Mouse (Mus musculus) layer of hippocampus, adult 2 months (tissue): ENCODE results near the gene Diaph2. TPM values are rescaled to one million over a fixed set of nuclear protein-coding genes. Genes with fewer than 3 reads are reported as not detected.
"Not testable (repeated sequence)": the region's sequence is repeated elsewhere in the genome, so short reads cannot be mapped to it uniquely, and the experiment has no call there.

Experiments used
- DNase-seq, 2 experiments: peaks; one replicate each; pipeline ENCODE4 v3.0.0; 2022; ENCODE audit warnings: low spot score in 2 of 2
- H3K27ac ChIP-seq: fragments of 200-600 bp; 2 replicates; pipeline ENCODE4 v1.8.1; 2022
- H3K4me3 ChIP-seq: fragments of 200-600 bp; 2 replicates; pipeline ENCODE4 v1.8.1; 2022; ENCODE audit warnings: mild to moderate bottlenecking
- CTCF ChIP-seq: fragments of 200-600 bp; conservative IDR thresholded peaks from 2 replicates; pipeline ENCODE4 v1.8.1; 2022; ENCODE audit warnings: antibody characterized with exemption, mild to moderate bottlenecking, moderate library complexity
- total RNA-seq, 2 experiments: library from RNA; stranded (reverse); gene quantifications; 2 replicates each; pipeline ENCODE4 v1.2.3; 2021

The Diaph2 gene
- total RNA-seq, 2 experiments from 2014 or later: 25.8 to 30.5 TPM

- Histone ChIP-seq H3K4me3 (no peak overlapping the region), H3K27ac (peak overlapping the region; percentile 55; the same call in 1 of the 2 replicates)
- DNase-seq: peak; percentile 30 to 63
- no peak for TF ChIP-seq CTCF
Observed at GRCm38 (mm10) chrX:129765378-129765777, 15.8 kb downstream of the Diaph2 start.

GRCm38 (mm10) chrX:129766811-129767210 is 17.3 kb downstream of the Diaph2 start:
- no peak for DNase-seq
- no peak overlapping the region for H3K4me3 ChIP-seq
- H3K27ac ChIP-seq: no peak overlapping the region
- no peak for TF ChIP-seq CTCF

- no peak for DNase-seq
Observed at GRCm38 (mm10) chrX:129770625-129771024, 21.1 kb downstream of the Diaph2 start.

GRCm38 (mm10) chrX:129773556-129774255 is 24.2 kb downstream of the Diaph2 start:
- TF ChIP-seq CTCF: no peak
- H3K27ac ChIP-seq: no peak overlapping the region
- no peak for DNase-seq
- H3K4me3 ChIP-seq: no peak overlapping the region

More at GRCm38 (mm10) chrX:129770625-129771024, 21.1 kb downstream of the Diaph2 start:
- no peak overlapping the region for H3K4me3 ChIP-seq
- no peak for TF ChIP-seq CTCF
- H3K27ac ChIP-seq: no peak overlapping the region

- no peak for TF ChIP-seq CTCF
- Histone ChIP-seq H3K4me3 (no peak overlapping the region), H3K27ac (no peak overlapping the region)
- no peak for DNase-seq
Observed at GRCm38 (mm10) chrX:129774478-129774877, 24.9 kb downstream of the Diaph2 start.

GRCm38 (mm10) chrX:129776761-129777160 is 27.2 kb downstream of the Diaph2 start:
- TF ChIP-seq CTCF: peak; percentile 33
- DNase-seq: no peak
- Histone ChIP-seq H3K4me3 (no peak overlapping the region), H3K27ac (no peak overlapping the region)

GRCm38 (mm10) chrX:129777404-129777962 is 27.9 kb downstream of the Diaph2 start:
- H3K4me3 ChIP-seq: no peak overlapping the region
- TF ChIP-seq CTCF: no peak
- H3K27ac ChIP-seq: no peak overlapping the region
- no peak for DNase-seq

GRCm38 (mm10) chrX:129781844-129782243 is 32.3 kb downstream of the Diaph2 start:
- no peak for TF ChIP-seq CTCF
- H3K4me3 ChIP-seq: no peak overlapping the region
- DNase-seq: no peak

GRCm38 (mm10) chrX:129784062-129784461 is 34.5 kb downstream of the Diaph2 start:
- Histone ChIP-seq H3K27ac (no peak overlapping the region), H3K4me3 (no peak overlapping the region)
- TF ChIP-seq CTCF: no peak
- DNase-seq: no peak

More at GRCm38 (mm10) chrX:129781844-129782243, 32.3 kb downstream of the Diaph2 start:
- H3K27ac ChIP-seq: no peak overlapping the region

- not testable (repeated sequence) for DNase-seq, H3K4me3 ChIP-seq, H3K27ac ChIP-seq
Observed at GRCm38 (mm10) chrX:129799920-129800319, 50.4 kb downstream of the Diaph2 start.

- TF ChIP-seq CTCF: peak; percentile 76
- H3K4me3 ChIP-seq: no peak overlapping the region
- H3K27ac ChIP-seq: no peak overlapping the region
- peak in 1 of 2 experiments; percentile 7 for DNase-seq
Observed at GRCm38 (mm10) chrX:129831903-129832302, 82.4 kb downstream of the Diaph2 start.

GRCm38 (mm10) chrX:129833887-129834286 is 84.3 kb downstream of the Diaph2 start:
- Histone ChIP-seq H3K27ac (no peak overlapping the region), H3K4me3 (no peak overlapping the region)
- no peak for DNase-seq
- no peak for TF ChIP-seq CTCF

- DNase-seq: no peak
- TF ChIP-seq CTCF: peak; percentile 77
- H3K27ac ChIP-seq: no peak overlapping the region
- no peak overlapping the region for H3K4me3 ChIP-seq
Observed at GRCm38 (mm10) chrX:129884465-129884864, 134.9 kb downstream of the Diaph2 start.

GRCm38 (mm10) chrX:129925806-129926205 is 176.3 kb downstream of the Diaph2 start:
- no peak overlapping the region for H3K27ac ChIP-seq
- H3K4me3 ChIP-seq: no peak overlapping the region
- TF ChIP-seq CTCF: no peak
- no peak for DNase-seq
